Mouse (Mus musculus): ENCODE results near the gene Hcfc2. TPM values are rescaled to one million over a fixed set of nuclear protein-coding genes. Genes with fewer than 3 reads are reported as not detected.

The Hcfc2 gene
- polyA plus RNA-seq, 1 experiment from 2014 or later: 24.5 TPM

- no peaks in the 10 kb centered on the region for H3K27me3 ChIP-seq (ENCODE audit: insufficient read depth, low read length)
- no peak overlapping the region for H3K4me2 ChIP-seq (ENCODE audit: low read length)
- no peaks in the 10 kb centered on the region for H3K36me3 ChIP-seq (ENCODE audit: insufficient read depth, low read length)
- no peaks in the 10 kb centered on the region for H3K4me1 ChIP-seq (replicated peaks; ENCODE audit: insufficient read depth, low read length)
- no peak for TF ChIP-seq CTCF (IDR thresholded peaks at IDR 0.05; ENCODE audit: low read depth)
- no peak overlapping the region for H3K27ac ChIP-seq
- no peak overlapping the region for H3K9ac ChIP-seq (ENCODE audit: low read depth, low read length)
- ATAC-seq (replicated peaks; ENCODE audit: low FRiP score, low read depth): no peak
- 86% methylated on average over 5 of the region's 5 CpGs for WGBS
- DNase-seq (ENCODE audit: low spot score): no peak
- H3K4me3 ChIP-seq (replicated peaks; ENCODE audit: low read depth, low read length): no peak overlapping the region
- H3K9me3 ChIP-seq (replicated peaks; ENCODE audit: low read length): no peaks in the 10 kb centered on the region
These were observed 15.2 kb upstream of the Hcfc2 start for GRCm38 (mm10) chr10:82680769-82681168.

GRCm38 (mm10) chr10:82681639-82682038 lies 14.3 kb upstream of the Hcfc2 start:
- Histone ChIP-seq H3K27ac (no peak overlapping the region), H3K36me3 (ENCODE audit: insufficient read depth, low read length) (no peaks in the 10 kb centered on the region), H3K27me3 (ENCODE audit: insufficient read depth, low read length) (no peaks in the 10 kb centered on the region), H3K9me3 (replicated peaks; ENCODE audit: low read length) (no peaks in the 10 kb centered on the region), H3K9ac (ENCODE audit: low read depth, low read length) (no peak overlapping the region), H3K4me2 (ENCODE audit: low read length) (no peak overlapping the region), H3K4me3 (replicated peaks; ENCODE audit: low read depth, low read length) (no peak overlapping the region), H3K4me1 (replicated peaks; ENCODE audit: insufficient read depth, low read length) (no peaks in the 10 kb centered on the region)
- ATAC-seq (replicated peaks; ENCODE audit: low FRiP score, low read depth) (no peak), DNase-seq (ENCODE audit: low spot score) (no peak)
- 85% methylated on average over 7 of the region's 7 CpGs for WGBS
- no peak for TF ChIP-seq CTCF (IDR thresholded peaks at IDR 0.05; ENCODE audit: low read depth)

GRCm38 (mm10) chr10:82685440-82685839 lies 10.5 kb upstream of the Hcfc2 start:
- no peak for TF ChIP-seq CTCF (IDR thresholded peaks at IDR 0.05; ENCODE audit: low read depth)
- H3K9me3 ChIP-seq (replicated peaks; ENCODE audit: low read length): no peaks in the 10 kb centered on the region
- no peak overlapping the region for H3K27ac ChIP-seq
- H3K9ac ChIP-seq (ENCODE audit: low read depth, low read length): no peak overlapping the region
- 66% methylated on average over 2 of the region's 2 CpGs for WGBS
- no peaks in the 10 kb centered on the region for H3K36me3 ChIP-seq (ENCODE audit: insufficient read depth, low read length)
- no peak overlapping the region for H3K4me3 ChIP-seq (replicated peaks; ENCODE audit: low read depth, low read length)
- H3K27me3 ChIP-seq (ENCODE audit: insufficient read depth, low read length): no peaks in the 10 kb centered on the region
- DNase-seq (ENCODE audit: low spot score) (no peak), ATAC-seq (replicated peaks; ENCODE audit: low FRiP score, low read depth) (no peak)
- no peaks in the 10 kb centered on the region for H3K4me1 ChIP-seq (replicated peaks; ENCODE audit: insufficient read depth, low read length)
- H3K4me2 ChIP-seq (ENCODE audit: low read length): no peak overlapping the region

GRCm38 (mm10) chr10:82689681-82690211 lies 6.2 kb upstream of the Hcfc2 start:
- H3K4me3 ChIP-seq (replicated peaks; ENCODE audit: low read depth, low read length): no peak overlapping the region
- no peaks in the 10 kb centered on the region for H3K36me3 ChIP-seq (ENCODE audit: insufficient read depth, low read length)
- ATAC-seq (replicated peaks; ENCODE audit: low FRiP score, low read depth) (no peak), DNase-seq (ENCODE audit: low spot score) (peak; percentile 55)
- no peak for TF ChIP-seq CTCF (IDR thresholded peaks at IDR 0.05; ENCODE audit: low read depth)
- no peaks in the 10 kb centered on the region for H3K4me1 ChIP-seq (replicated peaks; ENCODE audit: insufficient read depth, low read length)
- 54% methylated on average over 7 of the region's 7 CpGs for WGBS
- H3K27me3 ChIP-seq (ENCODE audit: insufficient read depth, low read length): no peaks in the 10 kb centered on the region
- H3K9me3 ChIP-seq (replicated peaks; ENCODE audit: low read length): no peaks in the 10 kb centered on the region
- no peak overlapping the region for H3K9ac ChIP-seq (ENCODE audit: low read depth, low read length)
- no peak overlapping the region for H3K27ac ChIP-seq
- H3K4me2 ChIP-seq (ENCODE audit: low read length): peak overlapping the region; percentile 48

- Histone ChIP-seq H3K27ac (no peak within 1 kb of the TSS), H3K9ac (ENCODE audit: low read depth, low read length) (0 out of 2 replicates have a peak within 1 kb of the TSS, but pooled peaks have one; percentile 3), H3K27me3 (ENCODE audit: insufficient read depth, low read length) (no peaks in the 10 kb centered on the region), H3K36me3 (ENCODE audit: insufficient read depth, low read length) (no peaks in the 10 kb centered on the region), H3K4me1 (replicated peaks; ENCODE audit: insufficient read depth, low read length) (no peaks in the 10 kb centered on the region), H3K4me3 (replicated peaks; ENCODE audit: low read depth, low read length) (peak within 1 kb of the TSS; percentile 16), H3K9me3 (replicated peaks; ENCODE audit: low read length) (no peaks in the 10 kb centered on the region), H3K4me2 (ENCODE audit: low read length) (peak within 1 kb of the TSS; percentile 48)
- no peak for TF ChIP-seq CTCF (IDR thresholded peaks at IDR 0.05; ENCODE audit: low read depth)
- ATAC-seq (replicated peaks; ENCODE audit: low FRiP score, low read depth) (no peak), DNase-seq (ENCODE audit: low spot score) (peak; percentile 86)
- WGBS: under 1% methylated on average over 14 of the region's 14 CpGs
These were observed 5.5 kb upstream of the Hcfc2 start, which contains the start of gene Glt8d2 for GRCm38 (mm10) chr10:82690494-82690893. Glt8d2 (minus strand) TSS chr10:82690650.

- Histone ChIP-seq H3K4me1 (replicated peaks; ENCODE audit: insufficient read depth, low read length) (no peaks in the 10 kb centered on the region), H3K27ac (no peak overlapping the region), H3K27me3 (ENCODE audit: insufficient read depth, low read length) (no peaks in the 10 kb centered on the region), H3K4me2 (ENCODE audit: low read length) (no peak overlapping the region), H3K9me3 (replicated peaks; ENCODE audit: low read length) (no peaks in the 10 kb centered on the region), H3K4me3 (replicated peaks; ENCODE audit: low read depth, low read length) (no peak overlapping the region), H3K36me3 (ENCODE audit: insufficient read depth, low read length) (no peaks in the 10 kb centered on the region), H3K9ac (ENCODE audit: low read depth, low read length) (no peak overlapping the region)
- DNase-seq (ENCODE audit: low spot score) (no peak), ATAC-seq (replicated peaks; ENCODE audit: low FRiP score, low read depth) (no peak)
- no peak for TF ChIP-seq CTCF (IDR thresholded peaks at IDR 0.05; ENCODE audit: low read depth)
- WGBS: 58% methylated on average over 4 of the region's 4 CpGs
These were observed 606 bp downstream of the Hcfc2 start for GRCm38 (mm10) chr10:82696453-82697079.

Data from kidney, postnatal 0 days (tissue).